Mouse (Mus musculus) kidney, adult 2 months (tissue): ENCODE measurements at regions not wholly inside any gene's neighbourhood (a gene's known extent, or its start where the extent isn't known, plus 50 kb on each side); places are given as distances from the start of the nearest gene placed in this dataset.

Experiments
- CTCF ChIP-seq: fragments of 200-500 bp; conservative IDR thresholded peaks from 2 replicates; pipeline ENCODE4 v1.5.1; 2011; ENCODE audit warnings: low read depth, mild to moderate bottlenecking, control low read depth, low read length, moderate library complexity, mixed read lengths; ENCODE audit not compliant: insufficient read depth, insufficient read length
- POLR2A ChIP-seq: fragments of 200-500 bp; IDR thresholded peaks from one replicate; pipeline ENCODE4 v1.6.1; 2011; ENCODE audit warnings: low read depth, low read length, control low read depth

DNA sequence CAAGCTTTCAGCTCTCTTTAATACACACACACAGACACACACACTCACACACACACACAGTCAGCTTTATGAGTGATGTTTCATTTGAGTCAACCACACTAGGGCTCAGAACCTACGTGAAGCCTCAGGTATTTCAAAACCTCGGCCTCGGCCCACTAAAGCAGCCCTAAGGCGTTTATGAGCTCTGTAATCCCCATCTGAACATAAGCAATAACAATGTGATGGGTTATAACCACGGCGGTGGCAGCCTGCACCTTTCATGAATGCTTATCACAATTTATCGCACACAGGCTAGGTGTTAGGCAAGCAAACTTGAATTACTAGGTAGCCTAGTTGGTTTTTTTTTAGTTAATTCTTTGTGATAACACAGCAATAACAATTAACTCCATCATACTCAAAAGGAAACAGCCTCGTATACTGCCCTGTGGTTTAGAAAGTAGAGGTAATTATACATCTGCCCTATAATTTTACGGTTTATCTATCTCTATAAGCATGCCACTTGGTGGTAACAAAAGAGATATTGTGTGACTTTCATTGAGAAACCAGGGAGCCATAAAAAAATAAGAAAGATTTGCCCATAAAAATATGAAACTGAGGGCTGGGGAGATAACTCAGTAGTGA is 485.6 kb upstream of the 4930412O13Rik start:
- TF ChIP-seq POLR2A (no peak), CTCF (no peak)
